Mouse (Mus musculus) right cerebral cortex, postnatal 10 days (tissue): ENCODE measurements at regions not wholly inside any gene's neighbourhood (a gene's known extent, or its start where the extent isn't known, plus 50 kb on each side); places are given as distances from the start of the nearest gene placed in this dataset.

Experiments used
- DNase-seq, 2 experiments: peaks; one replicate each; pipeline ENCODE4 v3.0.0; 2021; ENCODE audit warnings: low spot score in 2 of 2

DNA sequence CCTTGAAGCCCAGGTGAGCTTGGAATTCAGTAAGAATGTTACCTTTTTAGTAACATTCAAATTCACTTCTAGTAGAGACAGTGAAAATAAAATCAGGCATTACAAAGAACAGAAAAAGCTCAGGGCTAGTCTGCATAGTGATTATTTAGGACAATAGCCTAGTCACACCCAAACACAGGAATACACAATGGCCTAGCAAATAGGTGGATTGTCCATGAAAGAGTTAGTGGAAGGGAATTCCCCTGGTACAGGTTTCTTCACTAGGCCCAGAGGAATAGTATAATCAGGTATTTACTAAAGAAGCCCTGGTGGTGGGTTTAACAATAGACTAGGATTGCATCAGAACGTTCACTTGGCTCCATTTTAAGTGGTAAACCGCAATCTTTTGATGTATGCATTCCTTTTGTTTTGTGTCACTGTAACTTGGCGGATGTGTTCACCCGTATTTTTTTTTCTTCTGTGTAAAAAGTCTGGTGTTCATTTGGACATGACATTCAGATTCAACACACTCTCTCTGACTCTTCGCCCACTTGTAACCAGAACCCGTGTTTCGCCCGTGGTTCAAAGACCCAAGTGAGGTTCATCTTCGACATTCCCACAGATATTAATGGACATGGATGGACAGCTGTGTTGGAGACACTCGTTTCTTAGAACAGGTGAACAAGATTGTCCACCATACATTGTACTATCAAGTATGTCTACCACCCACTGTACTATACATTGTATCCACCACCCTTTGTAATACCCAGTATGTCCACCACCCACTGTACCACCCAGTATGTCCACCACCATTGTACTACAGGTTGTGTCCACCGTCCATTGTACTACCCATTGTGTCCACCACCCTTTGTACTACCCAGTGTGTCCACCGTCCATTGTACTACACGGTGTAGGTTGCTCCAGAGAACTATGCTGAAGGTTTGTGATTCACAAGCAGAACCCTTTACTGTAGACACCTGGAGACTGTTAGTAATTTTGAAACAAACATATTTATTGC lies 146.9 kb upstream of the Negr1 start:
- DNase-seq, result no peak

GRCm38 (mm10) chr3:156418124-156418523 lies 143.5 kb upstream of the Negr1 start:
- DNase-seq, result no peak

- peak in 1 of 2 experiments; percentile 23 for DNase-seq
Measured at GRCm38 (mm10) chr3:156423100-156423499, 138.5 kb upstream of the Negr1 start.

DNA sequence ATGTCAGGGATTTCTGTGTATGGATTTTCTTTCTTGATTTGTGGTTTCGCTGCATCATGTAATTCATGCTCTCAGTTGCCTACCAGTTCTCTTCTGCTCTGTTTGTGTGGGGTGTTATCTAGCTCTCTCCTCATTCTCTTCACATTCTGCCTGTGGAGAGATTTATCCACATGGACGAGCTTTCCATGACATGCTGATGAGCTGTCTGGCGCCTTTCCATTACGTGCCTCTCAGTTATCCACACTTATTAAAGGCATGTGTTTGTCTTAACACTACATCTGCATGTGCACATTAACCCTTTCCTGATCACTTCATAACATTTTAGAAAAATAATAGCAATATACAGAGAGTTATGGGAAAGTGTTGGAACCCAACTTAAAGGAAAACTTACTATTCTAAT lies 106.6 kb upstream of the Negr1 start:
- DNase-seq, result no peak

- DNase-seq, result no peak
Measured at GRCm38 (mm10) chr3:156463299-156463698, 98.3 kb upstream of the Negr1 start.

- peak; percentile 24 to 55 for DNase-seq
Measured at GRCm38 (mm10) chr3:156465601-156466000, 96.0 kb upstream of the Negr1 start.

DNA sequence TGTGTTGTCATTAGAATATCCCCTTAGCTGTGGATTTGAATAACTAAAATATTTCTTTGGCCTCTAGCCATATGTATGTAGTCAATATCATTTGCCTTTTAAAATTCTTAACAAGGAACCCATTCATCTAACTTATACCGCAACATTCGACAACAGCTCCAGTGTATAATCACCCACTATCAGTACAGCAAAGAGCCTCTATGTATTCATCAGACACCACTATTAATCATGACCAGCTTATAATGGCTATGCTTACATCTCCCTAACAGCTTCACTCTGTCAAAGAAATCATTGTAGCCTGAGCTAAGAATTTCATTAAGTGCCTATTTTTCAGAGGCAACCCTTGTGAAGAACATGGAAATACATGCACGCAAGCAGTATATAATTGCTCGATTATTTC lies 88.9 kb upstream of the Negr1 start:
- no peak for DNase-seq
